Comparison of ENCODE assay signal across 8 mouse cellular contexts in the genomic region with DNA sequence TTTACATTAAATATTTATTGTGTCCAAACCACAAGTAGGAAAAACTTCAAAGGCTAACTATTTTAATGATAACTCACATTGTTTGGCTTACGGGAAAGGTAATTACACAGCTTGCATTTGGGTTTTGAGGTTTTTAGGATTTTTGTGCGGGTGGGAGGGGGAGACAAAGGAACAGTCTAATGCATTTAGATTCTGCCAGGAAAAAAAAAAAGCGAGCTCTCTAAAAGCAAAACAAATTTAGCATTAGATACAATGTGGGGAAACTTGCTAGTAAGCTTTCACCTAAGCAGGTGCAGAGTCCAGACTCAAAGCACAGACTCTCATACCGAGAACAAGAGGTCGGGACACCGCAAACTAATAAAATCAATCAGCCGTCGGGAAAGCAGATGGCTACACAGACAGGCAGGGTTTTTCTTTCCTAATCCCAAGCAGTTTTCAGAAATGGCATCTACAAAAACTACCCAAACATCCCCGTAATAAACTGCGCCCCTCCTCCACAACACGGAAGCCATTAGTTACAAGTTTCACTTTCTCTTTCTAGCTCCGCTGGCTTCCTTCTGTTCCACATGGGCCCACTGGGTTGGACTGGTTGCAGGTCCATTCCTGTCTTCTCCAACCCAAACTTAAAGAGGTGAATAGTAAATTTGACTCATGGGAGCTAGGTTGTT. TPM values are rescaled to one million over a fixed set of nuclear protein-coding genes. Genes with fewer than 3 reads are reported as not detected.
DNase-seq lines count a peak whose midpoint lies in the region; ATAC-seq and TF ChIP-seq lines count a peak whose summit lies in the region.

No protein-coding gene starts in this region.

- WGBS in liver, adult 2 months: 3% methylated on average over 12 of the region's 12 CpGs
- WGBS in intestine, embryonic 16.5 days: 31% methylated on average over 12 of the region's 12 CpGs
- WGBS in lung, embryonic 15.5 days: 54% methylated on average over 12 of the region's 12 CpGs
- WGBS in stomach, embryonic 16.5 days: 32% methylated on average over 12 of the region's 12 CpGs
- 72% methylated on average over 12 of the region's 12 CpGs for WGBS in midbrain, embryonic 13.5 days

- peak overlapping the region; percentile 73 for H3K27ac ChIP-seq in liver, adult 2 months (replicated peaks; ENCODE audit: insufficient read depth, low read depth, low read length)
- peak overlapping the region; percentile 63 for H3K27ac ChIP-seq in intestine, embryonic 16.5 days (ENCODE audit: low read length)
- H3K27ac ChIP-seq in lung, embryonic 15.5 days: peak overlapping the region; percentile 22; the same call in 1 of the 2 replicates
- H3K27ac ChIP-seq in stomach, embryonic 16.5 days (ENCODE audit: low read length): peak overlapping the region; percentile 73
- no peak overlapping the region for H3K27ac ChIP-seq in midbrain, embryonic 13.5 days

- peaks cover 2% of the 10 kb centered on the region; the same call in 1 of the 2 replicates for H3K36me3 ChIP-seq in liver, adult 2 months (ENCODE audit: control insufficient read depth, insufficient read depth, low read length)
- no peaks in the 10 kb centered on the region for H3K36me3 ChIP-seq in intestine, embryonic 16.5 days (ENCODE audit: control insufficient read depth, insufficient read depth, low read length)
- H3K36me3 ChIP-seq in lung, embryonic 15.5 days: no peaks in the 10 kb centered on the region
- no peaks in the 10 kb centered on the region for H3K36me3 ChIP-seq in stomach, embryonic 16.5 days (ENCODE audit: control insufficient read depth, insufficient read depth, low read length)
- no peaks in the 10 kb centered on the region for H3K36me3 ChIP-seq in midbrain, embryonic 13.5 days

- peak overlapping the region; percentile 57 for H3K4me3 ChIP-seq in liver, adult 2 months (ENCODE audit: insufficient read depth, low read depth, low read length)
- H3K4me3 ChIP-seq in intestine, embryonic 16.5 days (ENCODE audit: low read length): peak overlapping the region; percentile 44
- H3K4me3 ChIP-seq in lung, embryonic 15.5 days: peak overlapping the region; percentile 24
- H3K4me3 ChIP-seq in stomach, embryonic 16.5 days (replicated peaks; ENCODE audit: low read length): peak overlapping the region; percentile 45
- H3K4me3 ChIP-seq in midbrain, embryonic 13.5 days (replicated peaks): no peak overlapping the region

- ATAC-seq in intestine, embryonic 16.5 days: peak; percentile 67; the same call in 1 of the 2 replicates
- no peak for ATAC-seq in lung, embryonic 15.5 days (ENCODE audit: borderline replicate concordance, extremely low read depth, low FRiP score, low TSS enrichment)
- no peak for ATAC-seq in stomach, embryonic 16.5 days (ENCODE audit: insufficient read depth, low FRiP score)
- ATAC-seq in midbrain, embryonic 13.5 days: no peak

- H3K9ac ChIP-seq in liver, adult 2 months (ENCODE audit: low read depth, low read length): peak overlapping the region; percentile 63
- H3K9ac ChIP-seq in intestine, embryonic 16.5 days (ENCODE audit: low read depth, low read length): peak overlapping the region; percentile 60
- H3K9ac ChIP-seq in lung, embryonic 15.5 days: no peak overlapping the region
- H3K9ac ChIP-seq in stomach, embryonic 16.5 days (ENCODE audit: low read length): peak overlapping the region; percentile 67
- H3K9ac ChIP-seq in midbrain, embryonic 13.5 days (replicated peaks): no peak overlapping the region

- no peak for TF ChIP-seq CTCF in liver, adult 2 months (IDR thresholded peaks at IDR 0.05; ENCODE audit: low read depth, low read length)

- H3K9me3 ChIP-seq in intestine, embryonic 16.5 days (ENCODE audit: control insufficient read depth, low read length): no peaks in the 10 kb centered on the region
- H3K9me3 ChIP-seq in lung, embryonic 15.5 days: no peaks in the 10 kb centered on the region
- no peaks in the 10 kb centered on the region for H3K9me3 ChIP-seq in stomach, embryonic 16.5 days (replicated peaks; ENCODE audit: control insufficient read depth, low read length)
- no peaks in the 10 kb centered on the region for H3K9me3 ChIP-seq in midbrain, embryonic 13.5 days

- peaks cover 47% of the 10 kb centered on the region; the same call in 1 of the 2 replicates for H3K79me2 ChIP-seq in liver, adult 2 months (ENCODE audit: control insufficient read depth, insufficient read depth, low read length)

- peaks cover 34% of the 10 kb centered on the region for H3K4me1 ChIP-seq in liver, adult 2 months (ENCODE audit: control insufficient read depth, insufficient read depth, low read length)
- H3K4me1 ChIP-seq in intestine, embryonic 16.5 days (ENCODE audit: control insufficient read depth, insufficient read depth, low read length): peaks cover 14% of the 10 kb centered on the region
- H3K4me1 ChIP-seq in lung, embryonic 15.5 days: peaks cover 14% of the 10 kb centered on the region
- H3K4me1 ChIP-seq in stomach, embryonic 16.5 days (ENCODE audit: control insufficient read depth, insufficient read depth, low read length): peaks cover 19% of the 10 kb centered on the region
- no peaks in the 10 kb centered on the region for H3K4me1 ChIP-seq in midbrain, embryonic 13.5 days (replicated peaks)

- peak overlapping the region; percentile 58 for H3K4me2 ChIP-seq in intestine, embryonic 16.5 days (ENCODE audit: low read depth, low read length)
- peak overlapping the region; percentile 35 for H3K4me2 ChIP-seq in lung, embryonic 15.5 days
- H3K4me2 ChIP-seq in stomach, embryonic 16.5 days (ENCODE audit: low read depth, low read length): peak overlapping the region; percentile 52
- no peak overlapping the region for H3K4me2 ChIP-seq in midbrain, embryonic 13.5 days (replicated peaks)

- DNase-seq in liver, adult 2 months (ENCODE audit: extremely low read depth, low read depth, low spot score): peak; percentile 87
- DNase-seq in liver: no peak
- DNase-seq in adrenal gland, postnatal 14 days: peak; percentile 72
- no peak for DNase-seq in cerebellum, adult 9-10 months

- no peaks in the 10 kb centered on the region for H3K27me3 ChIP-seq in liver, adult 2 months (ENCODE audit: control insufficient read depth, insufficient read depth, low read length)
- no peaks in the 10 kb centered on the region for H3K27me3 ChIP-seq in intestine, embryonic 16.5 days (replicated peaks; ENCODE audit: control insufficient read depth, insufficient read depth, low read length)
- H3K27me3 ChIP-seq in lung, embryonic 15.5 days: no peaks in the 10 kb centered on the region
- no peaks in the 10 kb centered on the region for H3K27me3 ChIP-seq in stomach, embryonic 16.5 days (ENCODE audit: control insufficient read depth, insufficient read depth, low read length)
- no peaks in the 10 kb centered on the region for H3K27me3 ChIP-seq in midbrain, embryonic 13.5 days

- TF ChIP-seq POLR2A in liver, adult 2 months (IDR thresholded peaks at IDR 0.05; ENCODE audit: extremely low read depth, insufficient read depth, low read length): no peak

RNA-seq across cellular contexts. Expression of a gene that starts 8.0 kb away (rescaled TPM):
- total RNA-seq in liver, adult 2 months (2014; rRNA removed): 58.5 and 76.4 TPM in 2 replicates
- polyA plus RNA-seq in liver, adult 2 months (2012; rRNA removed): 48.7 and 60.4 TPM in 2 replicates
- 75.1 and 82.4 TPM in 2 replicates for total RNA-seq in adrenal gland, postnatal 14 days (2021)
- 48.9 and 53.2 TPM in 2 replicates for polyA plus RNA-seq in intestine, embryonic 16.5 days (2015; fragmentation: Nextera tagmentation; extraction: Ambion mirVana)
- polyA plus RNA-seq in lung, embryonic 15.5 days (2015; fragmentation: Nextera tagmentation; extraction: Ambion mirVana): 41.2 and 53.4 TPM in 2 replicates
- polyA plus RNA-seq in stomach, embryonic 16.5 days (2015; fragmentation: Nextera tagmentation; extraction: Ambion mirVana): 47.2 and 56.1 TPM in 2 replicates
- polyA plus RNA-seq in midbrain, embryonic 13.5 days (2015; fragmentation: Nextera tagmentation; extraction: Ambion mirVana): 28.7 and 34.3 TPM in 2 replicates

RNA-seq across cellular contexts. Expression of a gene that starts 39.3 kb away (rescaled TPM):
- 3.8 and 4.1 TPM in 2 replicates for total RNA-seq in liver, adult 2 months (2014; rRNA removed)
- 3.9 and 4.0 TPM in 2 replicates for polyA plus RNA-seq in liver, adult 2 months (2012; rRNA removed)
- 290 and 306 TPM in 2 replicates for total RNA-seq in adrenal gland, postnatal 14 days (2021)
- 214 and 221 TPM in 2 replicates for polyA plus RNA-seq in intestine, embryonic 16.5 days (2015; fragmentation: Nextera tagmentation; extraction: Ambion mirVana)
- 392 and 425 TPM in 2 replicates for polyA plus RNA-seq in lung, embryonic 15.5 days (2015; fragmentation: Nextera tagmentation; extraction: Ambion mirVana)
- polyA plus RNA-seq in stomach, embryonic 16.5 days (2015; fragmentation: Nextera tagmentation; extraction: Ambion mirVana): 381 and 403 TPM in 2 replicates
- 28.3 and 30.4 TPM in 2 replicates for polyA plus RNA-seq in midbrain, embryonic 13.5 days (2015; fragmentation: Nextera tagmentation; extraction: Ambion mirVana)

Comparison
In these comparisons a context has a peak if more than half of its experiments do, and no peak if none do; other contexts are left out.
1. DNase-seq: peak in liver, adult 2 months (single experiment) and adrenal gland, postnatal 14 days (single experiment); none in liver (single experiment) and cerebellum, adult 9-10 months (single experiment).
2. H3K9ac ChIP-seq: peak in liver, adult 2 months (single experiment), intestine, embryonic 16.5 days (single experiment) and stomach, embryonic 16.5 days (single experiment); none in lung, embryonic 15.5 days (single experiment) and midbrain, embryonic 13.5 days (single experiment).